Mouse (Mus musculus): Measurements from ENCODE around the gene B3galt1.

B3galt1 gene

GRCm38 (mm10) chr2:67903769-67904168, 338.1 kb downstream of the B3galt1 start:
- no peak for DNase-seq (ENCODE audit: low spot score in 2 of 2)

- no peak for DNase-seq (ENCODE audit: low spot score in 2 of 2)
Observed at GRCm38 (mm10) chr2:67931994-67932393, 366.3 kb downstream of the B3galt1 start.

GRCm38 (mm10) chr2:67948408-67948807, 382.7 kb downstream of the B3galt1 start:
- DNase-seq (ENCODE audit: low spot score in 2 of 2) = no peak

GRCm38 (mm10) chr2:67956182-67956581, 390.5 kb downstream of the B3galt1 start:
- DNase-seq (ENCODE audit: low spot score in 2 of 2) = no peak

- DNase-seq (ENCODE audit: low spot score in 2 of 2) = no peak
Observed at GRCm38 (mm10) chr2:67957561-67957960, 391.9 kb downstream of the B3galt1 start.

- DNase-seq (ENCODE audit: low spot score in 2 of 2) = no peak
Observed at GRCm38 (mm10) chr2:67960711-67961110, 395.0 kb downstream of the B3galt1 start.

- no peak for DNase-seq (ENCODE audit: low spot score in 2 of 2)
Observed at GRCm38 (mm10) chr2:67968812-67969211, 403.1 kb downstream of the B3galt1 start.

- no peak for DNase-seq (ENCODE audit: low spot score in 2 of 2)
Observed at GRCm38 (mm10) chr2:67971091-67971490, 405.4 kb downstream of the B3galt1 start.

- no peak for DNase-seq (ENCODE audit: low spot score in 2 of 2)
Observed at GRCm38 (mm10) chr2:67971576-67971975, 405.9 kb downstream of the B3galt1 start.

GRCm38 (mm10) chr2:67975764-67976163, 410.1 kb downstream of the B3galt1 start:
- DNase-seq (ENCODE audit: low spot score in 2 of 2) = no peak

GRCm38 (mm10) chr2:67976488-67976887, 410.8 kb downstream of the B3galt1 start:
- no peak for DNase-seq (ENCODE audit: low spot score in 2 of 2)

GRCm38 (mm10) chr2:67977620-67978262, 412.1 kb downstream of the B3galt1 start:
- no peak for DNase-seq (ENCODE audit: low spot score in 2 of 2)

- no peak for DNase-seq (ENCODE audit: low spot score in 2 of 2)
Observed at GRCm38 (mm10) chr2:67983563-67983962, 417.9 kb downstream of the B3galt1 start.

GRCm38 (mm10) chr2:67985133-67985532, 419.5 kb downstream of the B3galt1 start:
- no peak for DNase-seq (ENCODE audit: low spot score in 2 of 2)

- DNase-seq (ENCODE audit: low spot score in 2 of 2) = no peak
Observed at GRCm38 (mm10) chr2:67993421-67993820, 427.8 kb downstream of the B3galt1 start.

GRCm38 (mm10) chr2:68003091-68003490, 437.4 kb downstream of the B3galt1 start:
- no peak for DNase-seq (ENCODE audit: low spot score in 2 of 2)

GRCm38 (mm10) chr2:68005210-68005609, 439.5 kb downstream of the B3galt1 start:
- DNase-seq (ENCODE audit: low spot score in 2 of 2) = no peak

- DNase-seq (ENCODE audit: low spot score in 2 of 2) = no peak
Observed at GRCm38 (mm10) chr2:68005711-68006110, 440.0 kb downstream of the B3galt1 start.

- DNase-seq (ENCODE audit: low spot score in 2 of 2) = no peak
Observed at GRCm38 (mm10) chr2:68011336-68011735, 445.7 kb downstream of the B3galt1 start.

- no peak for DNase-seq (ENCODE audit: low spot score in 2 of 2)
Observed at GRCm38 (mm10) chr2:68020251-68020680, 454.6 kb downstream of the B3galt1 start.

- DNase-seq (ENCODE audit: low spot score in 2 of 2) = no peak
Observed at GRCm38 (mm10) chr2:68021541-68022152, 456.0 kb downstream of the B3galt1 start.

- DNase-seq (ENCODE audit: low spot score in 2 of 2) = no peak
Observed at GRCm38 (mm10) chr2:68028811-68029210, 463.1 kb downstream of the B3galt1 start.

- DNase-seq (ENCODE audit: low spot score in 2 of 2) = no peak
Observed at GRCm38 (mm10) chr2:68034711-68035110, 469.0 kb downstream of the B3galt1 start.

- DNase-seq (ENCODE audit: low spot score in 2 of 2) = no peak
Observed at GRCm38 (mm10) chr2:68040752-68041151, 475.1 kb downstream of the B3galt1 start.
